Mouse (Mus musculus) right cerebral cortex, postnatal 25 days (tissue): ENCODE results near the gene Gorasp2.

Source experiments
- DNase-seq: peaks from one replicate; pipeline ENCODE4 v3.0.0; 2022

Gene Gorasp2

DNA sequence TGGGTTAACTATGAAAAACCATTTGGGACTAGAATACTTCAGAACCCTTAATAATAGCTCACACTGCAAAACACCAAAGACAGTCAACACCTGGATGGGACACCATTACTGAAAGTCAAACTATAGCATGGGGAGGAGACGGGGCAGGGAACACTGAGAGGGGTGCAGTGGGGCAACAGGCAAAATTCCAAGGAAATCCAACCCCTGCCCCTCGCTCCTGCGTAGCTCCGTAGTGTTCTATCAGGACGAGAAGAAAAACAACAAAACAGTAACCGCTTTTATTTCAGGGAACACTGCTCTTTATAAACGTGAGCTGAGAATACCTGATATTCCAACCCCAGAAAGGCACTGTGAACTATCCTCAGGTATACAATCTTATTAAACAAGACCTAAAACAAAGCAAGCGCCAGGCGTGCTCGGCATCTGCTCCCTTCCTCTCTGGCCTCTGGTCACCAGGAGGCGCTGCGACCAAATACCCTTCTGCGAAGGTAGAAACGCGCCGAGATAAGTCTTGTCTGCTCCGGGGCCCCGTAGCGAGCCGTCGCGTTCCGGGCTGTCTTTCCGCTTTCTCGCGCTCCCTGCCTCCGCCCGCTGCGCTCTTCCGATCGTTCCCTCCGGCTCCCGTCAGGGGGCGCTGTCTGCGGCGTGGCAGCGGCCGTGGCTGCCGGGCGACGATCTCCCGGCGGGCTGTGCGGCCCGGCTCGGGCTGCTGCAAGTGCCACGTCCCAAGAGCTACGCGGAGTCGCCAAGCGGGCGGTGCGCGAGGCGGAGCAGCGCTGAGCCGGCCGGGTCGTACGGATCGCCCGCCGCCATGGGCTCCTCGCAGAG is at the start of gene Gorasp2:
TSS of gene Gorasp2 (plus strand) at position 690 of the 828 bp plus-strand sequence.
- peak; percentile 96 for DNase-seq

DNA sequence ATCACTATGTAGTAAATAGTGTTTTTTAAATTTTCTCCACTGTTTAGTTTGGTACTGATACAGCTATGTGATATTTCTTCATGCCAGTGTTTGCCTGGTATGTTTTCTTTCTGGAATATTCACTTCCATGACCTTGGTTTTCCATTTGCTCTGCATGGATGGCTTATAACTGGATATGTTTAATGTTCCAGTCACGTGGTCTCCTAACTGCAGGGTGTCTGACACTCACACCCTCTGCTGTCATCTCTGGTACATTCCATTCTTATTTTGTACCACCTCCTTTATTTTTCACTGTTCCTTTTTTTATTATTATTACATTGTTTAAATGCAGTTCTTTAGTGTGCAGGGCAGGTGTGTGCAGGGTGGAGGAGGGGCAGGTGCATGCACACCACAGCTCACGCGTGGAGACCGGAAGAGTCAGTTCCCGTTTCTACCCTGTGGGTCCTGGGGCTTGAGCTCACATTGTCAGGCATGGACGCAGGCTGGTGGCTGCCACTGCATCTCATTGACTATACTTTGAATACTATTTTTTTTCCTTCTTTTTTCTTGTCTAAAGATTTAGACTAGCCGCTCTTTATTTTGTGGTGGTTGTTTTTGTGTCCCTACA is 46.5 kb upstream of the Gorasp2 start:
- DNase-seq: no peak

DNA sequence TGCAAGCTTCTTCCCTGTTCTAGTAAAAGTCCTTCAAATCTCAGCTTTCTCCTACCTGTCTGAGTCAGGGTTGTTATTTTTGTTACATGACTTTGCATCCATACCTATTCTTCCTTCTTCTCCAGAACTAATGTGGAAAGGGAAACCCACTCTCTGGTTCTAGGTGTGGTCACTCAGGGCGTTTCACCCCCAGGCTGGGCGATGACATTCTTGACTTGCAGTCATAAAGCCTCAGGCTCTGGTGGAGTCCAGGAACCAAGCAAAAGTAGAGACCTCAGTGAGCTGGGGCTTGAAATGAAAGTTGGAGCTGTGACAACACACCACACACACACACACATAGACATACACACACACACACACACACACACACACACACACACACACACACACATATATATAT is 45.3 kb upstream of the Gorasp2 start:
- DNase-seq: no peak

DNA sequence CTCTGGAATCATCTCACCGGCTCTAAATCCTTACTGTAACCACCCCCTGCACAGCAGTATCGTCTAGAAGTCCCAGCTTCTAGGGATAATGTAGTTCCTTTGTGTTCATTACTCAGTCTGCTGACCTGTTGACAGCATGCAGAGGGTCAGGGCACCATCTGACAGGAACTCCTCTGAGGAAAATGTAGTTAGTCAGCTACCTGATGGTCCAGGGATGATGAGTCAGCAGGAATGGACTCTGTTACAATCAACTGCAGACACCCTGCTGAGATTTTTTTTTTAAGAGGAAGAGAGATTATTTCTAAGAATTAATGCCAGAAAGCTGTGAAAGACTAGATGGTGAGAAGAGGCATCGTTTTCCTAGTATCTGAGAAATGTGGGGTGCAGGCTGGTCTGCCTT is 44.8 kb upstream of the Gorasp2 start:
- DNase-seq: no peak

DNA sequence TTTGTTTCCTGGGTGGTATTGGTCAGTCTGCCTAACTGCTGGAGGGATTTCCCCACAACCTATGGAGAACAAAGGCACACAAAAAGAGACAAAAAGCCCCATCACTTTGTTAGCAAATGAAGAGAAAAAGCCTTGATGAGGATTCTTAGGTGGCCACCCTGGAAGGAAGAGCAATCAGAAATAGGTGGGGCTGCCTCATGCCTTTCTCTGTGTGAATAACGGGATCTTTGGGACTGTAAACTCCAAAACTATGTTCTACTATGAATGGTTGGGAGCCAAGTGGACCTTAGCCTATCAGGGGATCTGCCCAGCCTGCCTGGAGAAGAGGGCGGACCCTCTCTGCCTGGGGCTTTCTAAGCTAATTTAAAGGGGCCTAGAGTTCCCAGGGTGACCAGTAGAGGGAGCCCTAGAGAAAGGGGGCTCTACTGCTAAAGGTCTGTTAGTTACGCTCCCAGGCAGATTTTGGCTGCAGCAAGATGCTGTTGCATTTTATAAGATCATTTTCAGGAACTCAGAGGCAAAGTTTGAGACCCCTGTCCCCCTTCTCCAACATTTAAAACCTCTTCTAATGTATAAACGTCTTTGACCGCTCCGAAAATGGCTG is 42.0 kb upstream of the Gorasp2 start:
- no peak for DNase-seq

DNA sequence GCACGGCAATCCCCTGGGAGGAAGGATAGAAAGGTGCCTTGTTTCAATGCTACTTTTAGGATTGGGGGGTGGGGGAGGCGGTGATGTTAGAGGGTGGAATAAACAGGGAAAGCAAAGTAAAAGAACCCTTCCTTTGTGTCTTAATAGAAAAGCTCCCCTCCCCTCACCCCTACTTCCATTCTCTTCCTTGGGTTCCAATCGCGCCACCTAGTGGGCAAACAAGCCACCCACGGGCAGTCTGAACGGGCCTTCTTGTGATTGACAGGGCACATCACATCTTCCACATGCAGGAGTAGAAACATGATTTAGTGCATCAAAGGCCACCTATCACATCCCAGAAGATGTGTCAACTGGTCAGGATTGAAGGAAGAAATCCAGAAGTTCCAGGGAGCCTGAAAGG is 41.2 kb upstream of the Gorasp2 start:
- DNase-seq: peak; percentile 12

DNA sequence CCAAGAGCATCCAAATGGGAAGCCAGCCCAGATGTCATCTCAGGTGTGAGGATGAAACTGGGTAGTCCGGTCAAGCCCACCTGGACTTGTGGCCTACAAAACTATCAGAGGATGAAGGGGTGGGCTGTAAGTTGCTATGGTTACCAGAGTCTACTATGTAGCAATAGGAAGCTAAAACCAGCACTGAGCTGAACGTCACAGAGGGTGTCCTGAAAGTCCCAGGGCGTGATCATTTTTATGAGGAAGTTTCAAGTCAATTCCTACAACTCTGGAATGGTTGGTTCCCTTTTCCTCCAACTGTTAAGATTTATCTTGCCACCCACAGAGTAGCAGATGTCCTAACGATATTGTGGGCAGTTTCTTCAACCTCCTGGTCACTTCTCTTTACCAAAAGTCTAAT is 39.1 kb upstream of the Gorasp2 start:
- DNase-seq: no peak

DNA sequence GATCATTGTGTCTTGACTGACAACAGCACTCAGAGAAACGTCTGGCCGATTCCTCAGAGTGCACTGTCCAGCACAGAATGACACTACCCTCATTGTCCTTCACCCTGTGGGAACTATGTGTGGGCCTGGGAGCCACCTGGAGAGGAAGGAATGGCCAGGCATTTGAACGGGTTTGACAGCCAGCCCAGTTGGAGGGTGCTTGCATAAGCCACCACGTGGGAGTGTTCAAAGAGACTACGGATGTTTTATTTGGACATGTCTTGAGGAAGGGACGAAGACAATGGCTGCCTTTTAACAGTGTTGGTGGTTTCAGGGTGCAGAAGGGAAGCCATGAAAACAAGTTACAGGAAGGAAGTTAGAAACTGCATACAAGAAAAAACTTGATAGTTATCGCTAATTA is 35.6 kb upstream of the Gorasp2 start:
- DNase-seq: no peak

DNA sequence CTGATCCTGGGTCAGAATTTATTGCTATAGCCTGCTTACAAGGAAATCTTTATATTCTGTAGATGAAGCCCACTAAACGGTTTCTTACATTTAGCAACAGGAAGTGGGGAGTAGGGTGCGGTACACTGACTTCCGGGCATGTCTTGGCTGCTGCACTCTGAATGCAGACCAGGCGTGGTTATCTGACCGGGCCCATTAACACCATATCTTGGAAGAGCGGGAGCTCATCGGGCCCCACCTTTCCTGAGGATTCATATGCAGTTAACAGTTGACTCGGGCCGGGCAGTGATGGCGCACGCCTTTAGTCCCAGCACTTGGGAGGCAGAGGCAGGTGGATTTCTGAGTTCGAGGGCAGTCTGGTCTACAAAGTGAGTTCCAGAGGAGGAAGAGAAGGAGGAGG is 33.0 kb upstream of the Gorasp2 start:
- DNase-seq: no peak

DNA sequence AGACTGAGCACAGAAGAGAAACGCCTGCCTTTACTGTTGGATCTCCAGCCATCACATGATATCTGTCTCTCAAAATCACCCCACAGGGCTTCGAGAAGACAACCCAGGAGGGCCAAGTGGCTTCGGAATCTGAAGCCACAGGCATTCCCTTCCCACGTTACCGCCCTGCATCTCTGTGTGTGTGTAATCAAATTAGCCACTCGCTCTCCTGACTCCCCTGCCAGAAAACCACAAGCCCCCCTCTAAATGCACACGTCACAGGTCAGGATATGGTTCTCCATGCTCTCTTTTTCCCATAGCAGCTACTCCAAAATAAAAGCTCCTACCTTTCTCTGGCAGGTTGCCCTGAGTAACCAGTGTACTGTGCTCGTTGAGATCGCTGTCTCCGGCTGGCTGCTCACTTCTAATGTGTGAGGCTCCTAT is 32.0 kb upstream of the Gorasp2 start:
- DNase-seq: peak; percentile 5

DNA sequence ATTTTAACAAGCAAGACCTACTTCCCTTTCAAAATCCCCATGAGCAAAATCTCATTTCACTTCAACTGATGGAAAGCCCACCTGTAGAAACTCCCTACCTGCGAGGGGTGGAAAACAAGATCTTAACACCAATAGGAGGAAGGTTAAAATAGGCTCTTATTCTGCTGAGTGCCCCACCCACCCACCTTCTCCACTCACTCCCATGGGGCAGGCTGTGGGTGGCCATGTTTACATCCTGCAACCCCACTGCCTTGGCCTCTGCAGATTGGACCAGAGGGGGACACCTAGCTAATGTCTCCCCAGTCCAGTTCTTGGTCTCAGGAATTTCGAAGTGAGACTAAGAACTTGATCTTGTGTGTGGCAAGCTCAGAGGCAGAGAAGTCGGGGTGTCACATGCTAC is 31.5 kb upstream of the Gorasp2 start:
- DNase-seq: no peak

DNA sequence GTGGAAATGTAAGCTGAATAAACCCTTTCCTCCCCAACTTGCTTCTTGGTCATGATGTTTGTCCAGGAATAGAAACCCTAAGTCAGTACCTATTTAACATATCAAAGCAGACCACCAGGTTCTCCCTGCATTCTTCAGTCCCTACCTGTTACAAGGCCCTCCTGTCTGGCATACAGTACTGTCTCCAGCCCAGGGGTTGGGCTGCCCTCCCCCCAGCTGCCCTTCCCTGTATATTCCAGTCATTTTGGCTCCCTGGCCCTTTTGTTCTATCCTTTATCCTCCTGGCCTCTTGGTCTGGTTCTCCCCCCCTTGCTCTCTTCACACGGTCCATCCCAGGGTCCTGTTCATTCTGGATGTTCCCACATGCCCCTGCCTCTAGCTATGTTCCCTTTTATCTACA is 30.1 kb upstream of the Gorasp2 start:
- no peak for DNase-seq

DNA sequence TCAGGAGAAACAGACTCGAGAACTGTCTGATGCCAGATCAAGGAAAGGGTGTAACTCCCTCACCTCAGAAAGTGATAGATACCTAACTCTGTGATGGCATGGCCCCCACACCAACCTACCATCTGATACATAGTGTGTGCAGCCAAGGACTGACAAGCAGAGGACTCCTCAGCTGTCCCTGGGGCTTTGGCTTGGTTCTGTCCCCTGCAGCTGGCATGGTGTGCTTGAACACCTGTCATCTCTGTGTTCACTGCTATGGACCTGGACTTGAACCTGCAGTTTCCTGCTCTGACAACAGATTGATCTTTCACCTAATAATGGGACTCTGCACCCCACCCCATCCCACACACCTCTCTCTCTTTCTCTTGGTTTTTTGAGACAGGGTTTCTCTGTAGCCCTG is 29.0 kb upstream of the Gorasp2 start:
- DNase-seq: no peak

DNA sequence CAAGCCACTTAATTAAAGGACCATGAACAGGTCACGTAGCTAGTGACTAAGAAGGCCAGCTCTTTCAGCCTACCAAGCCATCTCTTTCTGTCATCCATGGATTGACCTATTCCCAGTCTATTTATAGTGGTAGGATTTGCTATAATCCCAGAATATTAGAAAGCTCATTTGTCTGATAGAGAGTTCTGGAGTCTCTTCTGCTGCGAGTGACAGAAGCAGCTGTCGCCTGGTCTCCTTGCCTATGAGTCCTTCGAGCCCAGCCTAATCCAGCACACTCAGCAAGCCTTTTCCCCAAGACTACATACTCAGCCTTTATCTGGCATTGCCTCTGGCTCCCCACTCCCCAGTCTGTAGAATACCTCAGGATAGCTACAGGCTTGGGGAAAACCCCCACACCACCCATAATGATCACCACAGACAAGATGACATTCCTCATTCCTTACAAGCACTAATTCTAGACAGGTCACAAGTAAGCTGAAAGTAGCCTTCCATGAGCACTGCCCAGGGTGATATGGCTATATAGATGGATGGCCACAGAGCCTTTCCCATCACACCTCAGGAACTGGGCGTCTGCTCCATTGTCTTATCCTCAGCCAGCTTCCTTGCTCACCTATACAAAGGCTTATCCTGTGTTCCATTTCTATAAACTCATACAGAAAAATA is 27.2 kb upstream of the Gorasp2 start:
- DNase-seq: no peak

DNA sequence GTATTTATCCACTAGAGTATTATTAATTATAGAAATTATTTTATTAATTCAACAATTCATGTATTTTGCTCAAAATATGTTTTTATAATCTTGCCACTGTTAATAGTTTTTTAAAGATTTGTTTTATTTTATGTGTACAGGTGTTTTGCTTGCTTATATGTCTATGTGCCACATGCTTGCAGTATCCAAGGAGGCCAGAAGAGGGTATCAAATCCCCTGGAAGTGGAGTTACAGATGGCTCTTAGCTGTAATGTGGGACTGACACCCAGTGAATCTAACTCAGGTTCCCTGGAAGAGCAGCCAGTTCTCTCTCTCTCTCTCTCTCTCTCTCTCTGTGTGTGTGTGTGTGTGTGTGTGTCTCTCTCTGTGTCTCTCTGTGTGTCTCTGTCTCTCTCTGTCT is 20.4 kb upstream of the Gorasp2 start:
- no peak for DNase-seq

DNA sequence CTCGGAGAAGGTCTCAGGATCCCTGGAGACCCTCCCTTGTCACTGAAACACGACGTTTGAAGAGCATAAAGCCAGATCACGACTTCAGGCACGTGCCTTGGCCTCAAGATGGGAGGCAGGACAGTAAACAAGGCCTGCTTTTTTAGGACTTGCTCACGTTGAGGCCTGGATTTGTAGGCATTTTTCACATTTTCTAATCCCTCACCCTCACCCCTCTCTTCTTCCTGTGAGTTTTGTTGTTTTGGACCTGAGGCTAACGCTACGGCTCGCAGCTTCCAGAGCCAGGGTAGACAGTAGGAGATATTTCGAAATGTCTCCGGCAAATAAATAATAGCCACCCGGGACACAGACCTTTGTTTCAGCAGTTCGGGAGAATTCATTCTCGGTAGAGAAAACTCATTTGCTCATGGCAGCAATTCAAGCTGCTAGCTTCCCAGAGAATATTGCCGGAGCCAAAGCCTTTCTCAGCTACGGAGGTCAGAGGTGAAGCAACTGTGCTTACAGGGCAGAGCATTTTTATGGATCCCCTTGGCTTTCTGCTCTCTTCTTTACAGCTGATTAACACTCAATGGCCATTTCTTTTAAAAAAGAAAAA is 18.3 kb upstream of the Gorasp2 start:
- no peak for DNase-seq

DNA sequence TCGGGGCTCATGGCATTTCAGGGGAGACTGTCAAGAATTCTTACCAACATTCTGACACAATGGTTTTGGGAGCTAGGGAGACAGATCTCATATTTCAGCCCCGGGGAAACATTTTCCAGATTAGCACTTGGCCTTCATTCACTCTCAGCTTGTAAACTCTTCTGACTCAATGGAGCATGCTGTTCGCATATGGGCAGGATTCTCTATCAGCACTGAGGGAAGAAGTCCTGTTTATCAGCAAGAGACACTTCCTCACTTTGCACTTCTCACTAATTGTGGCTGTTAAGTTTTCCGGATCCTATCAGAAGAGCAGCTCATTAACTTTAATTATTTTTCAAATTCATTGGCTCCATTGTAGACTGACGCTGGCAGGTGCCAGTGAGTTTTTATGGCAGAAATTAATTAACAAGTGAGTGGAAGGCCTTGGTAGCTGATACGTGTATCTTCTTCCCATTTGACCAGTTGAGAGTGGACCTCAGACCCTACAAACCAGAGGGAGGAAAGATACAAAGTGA is 16.1 kb upstream of the Gorasp2 start:
- no peak for DNase-seq

DNA sequence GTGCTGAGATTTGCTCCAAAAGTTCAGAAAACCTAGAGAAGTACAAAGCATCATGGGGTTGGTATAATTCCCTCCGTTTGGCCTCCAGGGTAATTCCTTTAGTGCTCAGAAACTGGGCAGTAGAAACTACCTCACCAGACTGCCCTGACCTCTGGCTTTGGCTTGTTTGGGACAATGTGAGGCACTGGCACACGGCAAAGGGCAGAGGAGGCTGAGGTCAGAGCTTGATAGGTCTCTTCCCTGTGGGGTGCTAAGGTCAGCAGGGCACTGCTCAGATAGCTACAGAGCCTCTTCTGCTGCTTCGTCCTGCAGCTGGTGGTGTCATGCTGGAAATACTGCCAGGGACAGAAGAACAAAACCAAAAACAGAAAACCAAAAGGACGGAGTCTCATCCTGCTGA is 13.7 kb upstream of the Gorasp2 start:
- no peak for DNase-seq

DNA sequence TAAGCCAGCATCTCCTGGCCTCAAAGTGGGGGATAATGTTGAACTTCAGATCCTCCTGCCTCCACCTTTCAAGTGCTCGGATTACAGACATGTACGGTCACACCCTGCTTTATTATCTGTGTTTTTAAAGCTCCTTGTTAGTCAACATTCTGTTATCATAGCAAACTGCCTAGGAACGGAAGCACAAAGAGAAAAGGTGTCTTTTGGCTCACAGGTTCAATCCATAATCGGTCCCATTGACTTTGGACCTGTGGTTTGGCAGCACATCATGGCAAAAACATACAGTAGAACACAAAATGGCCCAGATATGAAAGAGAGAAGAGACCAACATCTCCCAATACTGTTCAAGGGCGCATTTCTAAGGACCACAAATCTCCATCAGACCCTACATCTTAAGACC is 13.1 kb upstream of the Gorasp2 start:
- DNase-seq: no peak

DNA sequence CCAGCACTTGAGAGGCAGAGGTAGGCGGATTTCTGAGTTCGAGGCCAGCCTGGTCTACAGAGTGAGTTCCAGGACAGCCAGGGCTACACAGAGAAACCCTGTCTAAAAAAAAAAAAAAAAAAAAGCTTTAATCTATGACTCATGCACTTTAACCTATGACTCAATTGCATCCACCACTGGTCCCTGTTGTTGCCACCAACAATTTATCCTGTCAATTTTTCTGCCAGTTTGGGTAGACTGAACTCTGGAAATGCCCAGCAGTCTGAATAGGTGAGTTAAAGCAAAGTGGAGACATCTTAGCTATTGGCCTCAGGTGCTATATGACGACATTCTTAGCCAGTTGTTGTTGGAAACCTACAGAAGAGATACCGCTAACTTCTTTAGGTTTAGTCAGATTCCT is 11.9 kb upstream of the Gorasp2 start:
- no peak for DNase-seq

DNA sequence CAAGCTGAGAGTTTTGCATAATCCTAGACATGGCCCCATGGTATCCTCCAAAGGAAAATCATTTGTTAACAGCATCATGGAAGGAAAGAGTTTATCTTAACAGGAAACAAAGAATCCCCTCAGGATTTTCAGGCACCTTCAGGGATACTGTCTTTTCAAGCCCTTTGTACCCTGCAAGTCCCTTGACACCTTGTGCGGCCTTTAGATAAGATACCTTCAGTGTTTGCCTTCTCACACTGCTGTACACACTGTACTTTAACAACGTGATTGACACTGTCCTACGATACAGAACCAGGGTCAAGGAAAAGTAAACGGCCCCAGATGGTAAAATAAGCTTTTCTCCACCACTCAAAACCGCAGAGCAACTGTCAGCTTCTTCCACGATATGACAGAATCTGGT is 9.6 kb upstream of the Gorasp2 start:
- no peak for DNase-seq

DNA sequence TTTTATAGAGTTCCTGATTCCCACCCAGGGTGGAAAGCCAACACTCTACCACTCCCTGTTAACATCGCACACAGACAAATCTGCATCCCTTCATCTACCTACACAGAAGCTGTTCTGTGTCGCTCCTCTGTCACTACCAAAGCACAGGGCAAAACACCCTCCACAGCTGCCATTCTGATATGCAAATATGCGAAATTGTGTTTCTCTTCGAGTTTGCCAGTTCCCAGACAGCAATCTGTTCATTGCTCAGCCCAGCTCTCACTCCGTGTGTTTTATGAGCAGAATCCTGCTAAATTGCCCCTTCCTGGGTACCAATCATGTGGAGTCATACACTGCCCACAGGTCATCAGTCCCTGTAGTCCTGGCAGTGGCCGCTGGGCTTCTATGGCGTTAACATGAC is 4.3 kb upstream of the Gorasp2 start:
- no peak for DNase-seq
